Mouse (Mus musculus) heart, postnatal 0 days (tissue): ENCODE measurements around the gene Cald1.

Experiments used
- CTCF ChIP-seq: IDR thresholded peaks from 2 replicates; pipeline ENCODE4 v1.5.1; 2016; ENCODE audit warnings: antibody characterized with exemption, control low read depth, low read depth
- EP300 ChIP-seq: IDR thresholded peaks from 2 replicates; pipeline ENCODE4 v1.6.1; 2016; ENCODE audit warnings: antibody characterized with exemption, low read depth

GRCm38 (mm10) chr6:34623290-34623689, 25.0 kb downstream of the Cald1 start:
- TF ChIP-seq EP300, result no peak
- no peak for TF ChIP-seq CTCF
